Mouse (Mus musculus) ES-Bruce4 (cell line): ENCODE results near the gene Ears2.

Experiments used
- CTCF ChIP-seq: IDR thresholded peaks from one replicate; pipeline ENCODE4 v1.8.1; 2011; ENCODE audit warnings: low read depth, low read length
- POLR2A ChIP-seq: IDR thresholded peaks from one replicate; pipeline ENCODE4 v1.8.1; 2011; ENCODE audit warnings: low read length; ENCODE audit not compliant: insufficient read depth

- no peak for TF ChIP-seq CTCF
- no peak for TF ChIP-seq POLR2A
Observed at GRCm38 (mm10) chr7:122079798-122080554, 12.9 kb upstream of the Ears2 start.
